Mouse (Mus musculus): Measurements from ENCODE around the gene Cog4. TPM values are rescaled to one million over a fixed set of nuclear protein-coding genes. Genes with fewer than 3 reads are reported as not detected.

Cog4 gene
- total and polyA plus RNA-seq, 3 experiments = 24.9 to 35.2 (median 27.5) TPM

GRCm38 (mm10) chr8:110831956-110832355 lies 14.4 kb upstream of the Cog4 start:
- peaks cover 72 to 98% of the 10 kb centered on the region in 2 experiments for H3K36me3 ChIP-seq (replicated peaks in 1 of 2; ENCODE audit: control insufficient read depth in 1 of 2, insufficient read depth in 1 of 2, low read length in 1 of 2)
- H3K27ac ChIP-seq (ENCODE audit: insufficient read depth, low read depth) = no peak overlapping the region
- H3K9me3 ChIP-seq (replicated peaks; ENCODE audit: low read length) = no peaks in the 10 kb centered on the region
- H3K79me2 ChIP-seq (replicated peaks; ENCODE audit: control insufficient read depth, extremely low read depth, insufficient read depth, poor library complexity, severe bottlenecking) = peaks cover 68% of the 10 kb centered on the region
- no peak for DNase-seq (ENCODE audit: extremely low read depth)
- H3K4me1 ChIP-seq (ENCODE audit: control insufficient read depth in 1 of 2, insufficient read depth in 2 of 2) = no peaks in the 10 kb centered on the region
- TF ChIP-seq EP300 (IDR thresholded peaks at IDR 0.05; ENCODE audit: low read length) (no peak), MAFK (IDR thresholded peaks at IDR 0.05; ENCODE audit: insufficient replicate concordance, low read length) (no peak), PAX5 (IDR thresholded peaks at IDR 0.05; ENCODE audit: low read length) (no peak), ETS1 (conservative IDR thresholded peaks at IDR 0.05; ENCODE audit: low read depth, low read length) (no peak), USF1 (IDR thresholded peaks at IDR 0.05; ENCODE audit: low read depth, low read length) (no peak), JUN (IDR thresholded peaks at IDR 0.05; ENCODE audit: insufficient read depth, low read depth, low read length) (no peak)
- no peaks in the 10 kb centered on the region for H3K27me3 ChIP-seq (replicated peaks)
- H3K9ac ChIP-seq (ENCODE audit: insufficient read depth, low read depth) = no peak overlapping the region
- H3K4me3 ChIP-seq (replicated peaks in 1 of 3; ENCODE audit: low read depth in 2 of 3, low read length in 2 of 3, poor library complexity in 1 of 3) = no peak overlapping the region
- dilution Hi-C loops (cut with MboI; ENCODE audit: extremely low pct_ligation_motif_present, extremely low pct_unique_long_range_greater_than_20kb, low sequenced_read_pairs) = no loop called here
- no peak overlapping the region for H3K4me2 ChIP-seq (ENCODE audit: insufficient read depth, low read depth, poor library complexity, severe bottlenecking)
- in situ Hi-C loops (cut with MboI; ENCODE audit: low pct_ligation_motif_present, low pct_unique_long_range_greater_than_20kb, low sequenced_read_pairs) = loop anchor here (25.0 kb wide), 2 partner anchors 195 to 455 kb away; no protein-coding TSS in a partner anchor

- H3K4me1 ChIP-seq (ENCODE audit: control insufficient read depth in 1 of 2, insufficient read depth in 2 of 2) = peaks cover 3 to 38% of the 10 kb centered on the region in 2 experiments
- H3K4me3 ChIP-seq (replicated peaks in 1 of 3; ENCODE audit: low read depth in 2 of 3, low read length in 2 of 3, poor library complexity in 1 of 3) = no peak overlapping the region
- H3K79me2 ChIP-seq (replicated peaks; ENCODE audit: control insufficient read depth, extremely low read depth, insufficient read depth, poor library complexity, severe bottlenecking) = peaks cover 88% of the 10 kb centered on the region
- no peak overlapping the region for H3K27ac ChIP-seq (ENCODE audit: insufficient read depth, low read depth)
- TF ChIP-seq SMC3 (IDR thresholded peaks at IDR 0.05; ENCODE audit: low read depth, low read length) = no peak
- no peak for TF ChIP-seq KAT2A (IDR thresholded peaks at IDR 0.05; ENCODE audit: insufficient replicate concordance, low read length)
- no peak for TF ChIP-seq TCF12 (IDR thresholded peaks at IDR 0.05; ENCODE audit: low read depth, low read length)
- TF ChIP-seq PAX5 (IDR thresholded peaks at IDR 0.05; ENCODE audit: low read length) = no peak
- TF ChIP-seq JUND (conservative IDR thresholded peaks at IDR 0.05; ENCODE audit: low read depth, low read length) = no peak
- peak; percentile 40 for TF ChIP-seq ZNF384 (IDR thresholded peaks at IDR 0.05; ENCODE audit: low read depth, low read length)
- TF ChIP-seq CTCF (conservative IDR thresholded peaks at IDR 0.05 in 1 of 2, IDR thresholded peaks at IDR 0.05 in 1 of 2; ENCODE audit: low read depth in 2 of 2, low read length in 2 of 2) = peak in 1 of 2 experiments; percentile 48; a peak in 2 of 4 replicates
- DNase-seq (ENCODE audit: extremely low read depth) = no peak
- dilution Hi-C loops (cut with MboI; ENCODE audit: extremely low pct_ligation_motif_present, extremely low pct_unique_long_range_greater_than_20kb, low sequenced_read_pairs) (no loop called here), in situ Hi-C loops (cut with MboI; ENCODE audit: low pct_ligation_motif_present, low pct_unique_long_range_greater_than_20kb, low sequenced_read_pairs) (loop anchor here (5.0 to 25.0 kb wide), 4 partner anchors 87 to 445 kb away; no protein-coding TSS in a partner anchor)
- H3K4me2 ChIP-seq (ENCODE audit: insufficient read depth, low read depth, poor library complexity, severe bottlenecking) = no peak overlapping the region
- peaks cover 61 to 74% of the 10 kb centered on the region in 2 experiments for H3K36me3 ChIP-seq (replicated peaks in 1 of 2; ENCODE audit: control insufficient read depth in 1 of 2, insufficient read depth in 1 of 2, low read length in 1 of 2)
- H3K9me3 ChIP-seq (replicated peaks; ENCODE audit: low read length) = no peaks in the 10 kb centered on the region
- no peak overlapping the region for H3K9ac ChIP-seq (ENCODE audit: insufficient read depth, low read depth)
- H3K27me3 ChIP-seq (replicated peaks) = no peaks in the 10 kb centered on the region
Observed at GRCm38 (mm10) chr8:110842012-110842574, 4.3 kb upstream of the Cog4 start.

GRCm38 (mm10) chr8:110843207-110843606 lies 3.2 kb upstream of the Cog4 start:
- Histone ChIP-seq H3K79me2 (replicated peaks; ENCODE audit: control insufficient read depth, extremely low read depth, insufficient read depth, poor library complexity, severe bottlenecking) (peaks cover 88% of the 10 kb centered on the region), H3K4me3 (replicated peaks in 1 of 3; ENCODE audit: low read depth in 2 of 3, low read length in 2 of 3, poor library complexity in 1 of 3) (no peak overlapping the region), H3K36me3 (replicated peaks in 1 of 2; ENCODE audit: control insufficient read depth in 1 of 2, insufficient read depth in 1 of 2, low read length in 1 of 2) (peaks cover 50 to 63% of the 10 kb centered on the region in 2 experiments), H3K9ac (ENCODE audit: insufficient read depth, low read depth) (peak overlapping the region; percentile 97; the same call in 1 of the 2 replicates), H3K9me3 (replicated peaks; ENCODE audit: low read length) (no peaks in the 10 kb centered on the region), H3K27me3 (replicated peaks) (no peaks in the 10 kb centered on the region), H3K27ac (ENCODE audit: insufficient read depth, low read depth) (no peak overlapping the region), H3K4me1 (ENCODE audit: control insufficient read depth in 1 of 2, insufficient read depth in 2 of 2) (peaks cover 3 to 44% of the 10 kb centered on the region in 2 experiments), H3K4me2 (ENCODE audit: insufficient read depth, low read depth, poor library complexity, severe bottlenecking) (no peak overlapping the region)
- in situ Hi-C loops (cut with MboI; ENCODE audit: low pct_ligation_motif_present, low pct_unique_long_range_greater_than_20kb, low sequenced_read_pairs) = loop anchor here (5.0 to 25.0 kb wide), 4 partner anchors 88 to 444 kb away; no protein-coding TSS in a partner anchor
- dilution Hi-C loops (cut with MboI; ENCODE audit: extremely low pct_ligation_motif_present, extremely low pct_unique_long_range_greater_than_20kb, low sequenced_read_pairs) = no loop called here
- TF ChIP-seq TCF12 (IDR thresholded peaks at IDR 0.05; ENCODE audit: low read depth, low read length) (no peak), TBP (conservative IDR thresholded peaks at IDR 0.05; ENCODE audit: low read depth, low read length) (no peak), NRF1 (IDR thresholded peaks at IDR 0.05; ENCODE audit: low read depth, low read length) (no peak), UBTF (IDR thresholded peaks at IDR 0.05; ENCODE audit: low read depth, low read length) (no peak), NELFE (IDR thresholded peaks at IDR 0.05; ENCODE audit: low read depth, low read length) (no peak), ZC3H11A (IDR thresholded peaks at IDR 0.05; ENCODE audit: low read depth, low read length) (no peak), IRF4 (IDR thresholded peaks at IDR 0.05; ENCODE audit: low read depth, low read length) (no peak), ETS1 (conservative IDR thresholded peaks at IDR 0.05; ENCODE audit: low read depth, low read length) (no peak), MAZ (IDR thresholded peaks at IDR 0.05; ENCODE audit: low read depth, low read length) (no peak), ELF1 (IDR thresholded peaks at IDR 0.05; ENCODE audit: low read depth, low read length) (no peak), ZNF384 (IDR thresholded peaks at IDR 0.05; ENCODE audit: low read depth, low read length) (no peak), POLR2A (IDR thresholded peaks at IDR 0.05; ENCODE audit: low read depth, low read length) (no peak), CHD2 (IDR thresholded peaks at IDR 0.05; ENCODE audit: low read length) (no peak), MXI1 (IDR thresholded peaks at IDR 0.05; ENCODE audit: low read depth, low read length) (no peak), MYC (IDR thresholded peaks at IDR 0.05; ENCODE audit: low read depth, low read length) (no peak), JUND (conservative IDR thresholded peaks at IDR 0.05; ENCODE audit: low read depth, low read length) (no peak)
- no peak for DNase-seq (ENCODE audit: extremely low read depth)
